Mouse (Mus musculus) forebrain, embryonic 16.5 days (tissue): ENCODE measurements at regions not wholly inside any gene's neighbourhood (a gene's known extent, or its start where the extent isn't known, plus 50 kb on each side); places are given as distances from the start of the nearest gene placed in this dataset.
A peak's percentile ranks its signal among the peaks of the same experiment; 100 is the strongest.

Experiments used
- ATAC-seq: fragments of 200-750 bp; cut with Nextera tagmentation; 2 replicates; pipeline ENCODE4 v1.8.0; 2017; ENCODE audit warnings: mild to moderate bottlenecking, moderate library complexity
- H3K27ac ChIP-seq: fragments of 300-500 bp; sonication (generic); 2 replicates; pipeline ENCODE4 v1.5.1; 2014; ENCODE audit warnings: low read length, control low read depth
- H3K27me3 ChIP-seq: fragments of 300-500 bp; sonication (generic); replicated peaks from 2 replicates; pipeline ENCODE4 v1.6.1; 2014; ENCODE audit warnings: low read length; ENCODE audit not compliant: control insufficient read depth, insufficient read depth
- H3K36me3 ChIP-seq: fragments of 300-500 bp; sonication (generic); 2 replicates; pipeline ENCODE4 v1.6.1; 2014; ENCODE audit not compliant: control insufficient read depth, insufficient read depth
- H3K4me1 ChIP-seq: fragments of 300-500 bp; sonication (generic); replicated peaks from 2 replicates; pipeline ENCODE4 v1.6.1; 2014; ENCODE audit warnings: low read length; ENCODE audit not compliant: control insufficient read depth, insufficient read depth
- H3K4me2 ChIP-seq: fragments of 300-500 bp; sonication (generic); 2 replicates; pipeline ENCODE4 v1.6.1; 2014; ENCODE audit warnings: mild to moderate bottlenecking, low read length, control low read depth
- H3K4me3 ChIP-seq: fragments of 300-500 bp; sonication (generic); replicated peaks from 2 replicates; pipeline ENCODE4 v1.5.1; 2014; ENCODE audit warnings: mild to moderate bottlenecking, low read length, control low read depth
- H3K9ac ChIP-seq: fragments of 300-500 bp; sonication (generic); replicated peaks from 2 replicates; pipeline ENCODE4 v1.6.1; 2014; ENCODE audit warnings: low read depth, low read length, control low read depth
- H3K9me3 ChIP-seq: fragments of 300-500 bp; sonication (generic); 2 replicates; pipeline ENCODE4 v1.6.1; 2016; ENCODE audit warnings: low read length; ENCODE audit not compliant: control insufficient read depth
- WGBS: fragments of 180-500 bp; shearing (Covaris S2); extraction: QIAGEN DNeasy Blood & Tissue Kit; methylation state at CpG from one replicate; pipeline ENCODE4 v1.1.7; 2014; 5-methylcytosine and 5-hydroxymethylcytosine counted together

DNA sequence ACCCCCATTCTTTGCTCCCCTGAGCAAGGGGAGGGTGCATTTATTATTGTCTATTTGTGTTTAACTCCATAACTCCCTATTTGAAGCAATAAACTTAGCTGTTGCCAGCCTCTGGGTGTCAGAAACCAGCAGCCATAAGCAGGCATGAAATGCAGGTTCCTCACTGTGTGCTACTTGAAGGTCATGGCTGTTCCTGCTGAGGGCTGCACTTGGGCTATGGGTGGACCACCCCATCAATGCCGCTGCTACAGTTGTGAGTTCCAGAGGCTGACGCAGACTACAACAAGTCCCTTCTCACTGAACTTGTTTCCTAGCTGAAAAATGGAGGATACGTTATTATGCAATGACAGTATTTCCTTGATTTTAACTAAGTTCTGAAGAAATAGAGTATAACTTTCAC lies 86.7 kb upstream of the N4bp1 start:
- Histone ChIP-seq H3K4me2 (no peak overlapping the region), H3K27ac (no peak overlapping the region), H3K27me3 (no peaks in the 10 kb centered on the region), H3K4me1 (no peaks in the 10 kb centered on the region), H3K36me3 (no peaks in the 10 kb centered on the region), H3K9me3 (0 out of 2 replicates have a peak, but pooled peaks cover 3% of the 10 kb centered on the region), H3K4me3 (no peak overlapping the region), H3K9ac (no peak overlapping the region)
- 94% methylated on average over 3 of the region's 3 CpGs for WGBS
- no peak for ATAC-seq

DNA sequence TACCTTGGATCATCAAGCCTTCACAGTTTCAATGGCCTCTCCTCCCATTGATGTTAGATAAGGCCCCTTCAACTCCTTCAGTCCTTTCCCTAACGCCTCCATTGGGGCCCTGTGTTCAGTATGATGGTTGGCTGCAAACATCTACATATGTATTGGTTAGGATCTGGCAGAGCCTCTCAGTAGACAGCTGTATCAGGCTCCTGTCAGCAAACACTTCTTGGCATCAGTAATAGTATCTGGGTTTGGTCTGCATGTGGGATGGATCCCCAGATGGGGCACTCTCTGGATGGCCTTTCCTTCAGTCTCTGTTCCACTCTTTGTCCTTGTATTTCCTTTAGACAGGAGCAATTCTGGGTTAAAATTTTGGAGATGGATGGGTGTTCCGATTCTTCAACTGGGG lies 84.0 kb upstream of the N4bp1 start:
- H3K9me3 ChIP-seq: 0 out of 2 replicates have a peak, but pooled peaks cover 3% of the 10 kb centered on the region

DNA sequence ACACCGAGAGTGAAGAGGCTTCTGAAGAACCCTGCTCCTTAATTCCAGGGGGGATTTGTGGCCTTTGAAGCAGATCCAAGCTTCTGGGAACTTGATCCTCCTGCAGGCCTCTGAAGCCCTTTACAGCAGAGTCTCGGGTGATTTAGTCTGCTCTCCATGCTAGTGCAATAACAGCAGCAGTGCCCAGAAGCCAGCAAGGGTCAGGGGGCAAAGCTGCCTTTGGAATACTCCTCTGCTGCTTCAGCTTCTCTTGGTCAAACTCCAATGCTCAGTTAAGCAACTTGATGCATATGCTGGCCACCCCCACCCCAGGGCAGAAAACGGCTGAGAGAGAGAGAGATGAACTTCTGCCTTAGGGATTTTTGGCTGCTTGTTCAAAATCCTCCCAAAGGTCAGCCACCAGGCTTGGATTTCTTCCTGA lies 82.8 kb upstream of the N4bp1 start:
- Histone ChIP-seq H3K27ac (no peak overlapping the region), H3K27me3 (no peaks in the 10 kb centered on the region), H3K4me3 (no peak overlapping the region), H3K4me1 (no peaks in the 10 kb centered on the region), H3K9me3 (0 out of 2 replicates have a peak, but pooled peaks cover 3% of the 10 kb centered on the region), H3K36me3 (no peaks in the 10 kb centered on the region), H3K4me2 (no peak overlapping the region), H3K9ac (no peak overlapping the region)
- no peak for ATAC-seq
- WGBS: 18% methylated on average over 3 of the region's 3 CpGs

More for the DNA sequence above, 84.0 kb upstream of the N4bp1 start:
- no peak overlapping the region for H3K27ac ChIP-seq
- H3K4me2 ChIP-seq: no peak overlapping the region
- no peak overlapping the region for H3K4me3 ChIP-seq
- no peak overlapping the region for H3K9ac ChIP-seq
- no peaks in the 10 kb centered on the region for H3K27me3 ChIP-seq
- 83% methylated on average over 2 of the region's 2 CpGs for WGBS
- H3K4me1 ChIP-seq: no peaks in the 10 kb centered on the region
- no peaks in the 10 kb centered on the region for H3K36me3 ChIP-seq
- ATAC-seq: no peak

DNA sequence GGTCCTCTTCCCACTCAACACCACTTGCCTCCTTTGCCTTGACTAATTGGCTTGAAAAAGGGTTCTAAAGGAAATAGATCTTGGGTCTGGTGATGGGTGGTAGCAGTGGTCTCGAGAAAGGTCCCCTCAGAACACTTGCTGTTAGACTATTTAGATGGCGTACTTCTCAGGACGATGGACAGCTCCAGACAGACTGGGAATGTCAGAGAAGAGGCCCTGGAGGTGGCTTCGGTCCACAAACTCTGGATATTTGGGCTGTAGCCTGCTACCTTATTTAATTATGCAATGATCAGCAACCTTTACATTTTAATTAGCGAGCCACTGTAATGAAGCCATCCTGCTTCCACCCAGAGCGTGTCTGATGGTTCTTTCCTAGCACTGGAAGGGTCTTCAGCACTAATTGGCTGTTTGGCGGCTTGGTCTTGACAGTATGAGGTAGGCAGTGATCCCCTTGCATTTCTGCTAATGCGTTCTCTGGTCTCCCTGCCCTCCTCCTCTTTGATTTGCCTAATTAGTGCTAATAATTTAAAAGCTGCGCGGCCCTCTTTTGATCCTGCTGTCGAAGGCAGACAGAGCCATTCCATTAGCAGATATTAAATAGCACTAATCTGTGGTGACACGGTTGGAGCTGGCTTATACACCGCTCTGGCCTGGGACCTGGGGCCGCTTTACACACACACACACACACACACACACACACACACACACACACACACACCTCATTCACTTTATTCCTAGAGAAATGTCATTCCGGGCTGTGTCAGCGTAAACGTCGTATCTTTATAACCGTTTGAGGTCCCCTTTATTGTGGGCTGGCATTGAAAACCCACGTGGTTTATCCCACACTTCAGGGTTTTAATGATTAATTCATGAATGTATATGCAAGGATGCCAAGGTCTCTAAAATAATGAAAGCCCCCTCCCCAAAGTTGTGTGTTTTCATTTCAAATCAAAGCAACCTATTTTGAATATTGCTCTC lies 76.4 kb upstream of the N4bp1 start:
- H3K27ac ChIP-seq: no peak overlapping the region
- 13% methylated on average over 20 of the region's 20 CpGs for WGBS
- no peaks in the 10 kb centered on the region for H3K36me3 ChIP-seq
- no peak overlapping the region for H3K4me3 ChIP-seq
- ATAC-seq: peak; percentile 94
- peaks cover 12% of the 10 kb centered on the region for H3K4me1 ChIP-seq
- peak overlapping the region; percentile 33 for H3K4me2 ChIP-seq
- no peaks in the 10 kb centered on the region for H3K27me3 ChIP-seq
- 0 out of 2 replicates have a peak, but pooled peaks cover 3% of the 10 kb centered on the region for H3K9me3 ChIP-seq
- no peak overlapping the region for H3K9ac ChIP-seq
